Mouse (Mus musculus) CH12.LX (cell line): ENCODE measurements around the gene Efcab2. TPM values are rescaled to one million over a fixed set of nuclear protein-coding genes. Genes with fewer than 3 reads are reported as not detected.

Experiments used
- DNase-seq: peaks from one replicate; pipeline ENCODE4 v3.0.0-alpha.2; 2013; ENCODE audit errors: extremely low read depth
- H3K27ac ChIP-seq: 2 replicates; pipeline ENCODE4 v1.5.1; 2012; ENCODE audit warnings: low read depth, mild to moderate bottlenecking, control low read depth, moderate library complexity; ENCODE audit not compliant: insufficient read depth
- H3K27me3 ChIP-seq: replicated peaks from 2 replicates; pipeline ENCODE3; 2012; ENCODE audit warnings: inconsistent platforms
- H3K36me3 ChIP-seq, 2 experiments: replicated peaks in 1 of 2; 2 replicates each; pipeline versions ENCODE3 to v1.6.1; 2012; ENCODE audit warnings: inconsistent platforms in 1 of 2, low read length in 1 of 2, mild to moderate bottlenecking in 1 of 2, mixed read lengths in 1 of 2, moderate library complexity in 1 of 2; ENCODE audit not compliant: control insufficient read depth in 1 of 2, insufficient read depth in 1 of 2
- H3K4me1 ChIP-seq, 2 experiments: 2 replicates each; pipeline ENCODE4 v1.6.1; 2012; ENCODE audit warnings: inconsistent platforms in 1 of 2, moderate library complexity in 1 of 2; ENCODE audit not compliant: insufficient read depth in 2 of 2, control insufficient read depth in 1 of 2
- H3K4me2 ChIP-seq: 2 replicates; pipeline ENCODE4 v1.6.1; 2012; ENCODE audit warnings: low read depth, mild to moderate bottlenecking, control low read depth; ENCODE audit not compliant: poor library complexity, insufficient read depth, severe bottlenecking
- H3K4me3 ChIP-seq, 3 experiments: fragments of 150-350 bp in 1 of 3; sonication (generic) in 1 of 3; replicated peaks in 1 of 3; 2 replicates each; pipeline versions ENCODE3 to v1.5.1; 2011 to 2012; ENCODE audit warnings: low read depth in 2 of 3, low read length in 2 of 3, mild to moderate bottlenecking in 2 of 3, moderate library complexity in 2 of 3, control low read depth in 1 of 3, improper control_type of control experiment in 1 of 3, inconsistent platforms in 1 of 3, mixed read lengths in 1 of 3; ENCODE audit not compliant: poor library complexity in 1 of 3
- H3K79me2 ChIP-seq: replicated peaks from 2 replicates; pipeline ENCODE4 v1.6.1; 2012; ENCODE audit warnings: mild to moderate bottlenecking, moderate library complexity; ENCODE audit not compliant: control insufficient read depth, poor library complexity, insufficient read depth, severe bottlenecking; ENCODE audit errors: extremely low read depth
- H3K9ac ChIP-seq: 2 replicates; pipeline ENCODE4 v1.6.1; 2012; ENCODE audit warnings: low read depth, mild to moderate bottlenecking, control low read depth, moderate library complexity; ENCODE audit not compliant: insufficient read depth
- H3K9me3 ChIP-seq: replicated peaks from 2 replicates; pipeline ENCODE3; 2012; ENCODE audit warnings: low read length, inconsistent platforms, mixed read lengths
- BHLHE40 ChIP-seq: IDR thresholded peaks from 2 replicates; pipeline ENCODE4 v1.6.1; 2011; ENCODE audit warnings: mild to moderate bottlenecking, low read depth, low read length, improper control_type of control experiment
- CHD1 ChIP-seq: IDR thresholded peaks from 2 replicates; pipeline ENCODE4 v1.6.1; 2012; ENCODE audit warnings: low read depth, low read length, improper control_type of control experiment, inconsistent platforms
- CTCF ChIP-seq, 2 experiments: IDR thresholded peaks in 1 of 2; conservative IDR thresholded peaks in 1 of 2; 2 replicates each; pipeline ENCODE4 v1.5.1; 2011 to 2012; ENCODE audit warnings: low read depth in 2 of 2, low read length in 2 of 2, improper control_type of control experiment in 1 of 2, inconsistent platforms in 1 of 2, mild to moderate bottlenecking in 1 of 2, moderate library complexity in 1 of 2
- EP300 ChIP-seq: IDR thresholded peaks from 2 replicates; pipeline ENCODE4 v1.6.1; 2011; ENCODE audit warnings: low read length, improper control_type of control experiment
- MAFK ChIP-seq: IDR thresholded peaks from 2 replicates; pipeline ENCODE4 v1.6.1; 2011; ENCODE audit warnings: low read length, improper control_type of control experiment; ENCODE audit not compliant: insufficient replicate concordance
- MEF2A ChIP-seq: IDR thresholded peaks from 2 replicates; pipeline ENCODE4 v1.6.1; 2014; ENCODE audit warnings: low read depth, mild to moderate bottlenecking, inconsistent platforms, low read length, improper control_type of control experiment, borderline replicate concordance
- NRF1 ChIP-seq: IDR thresholded peaks from 2 replicates; pipeline ENCODE4 v1.6.1; 2014; ENCODE audit warnings: low read depth, mild to moderate bottlenecking, inconsistent platforms, low read length, improper control_type of control experiment, moderate library complexity
- RAD21 ChIP-seq: IDR thresholded peaks from 2 replicates; pipeline ENCODE4 v1.6.1; 2011; ENCODE audit warnings: low read depth, mild to moderate bottlenecking, low read length, improper control_type of control experiment, moderate library complexity
- SMC3 ChIP-seq: IDR thresholded peaks from 2 replicates; pipeline ENCODE4 v1.6.1; 2011; ENCODE audit warnings: low read depth, low read length, improper control_type of control experiment
- USF1 ChIP-seq: IDR thresholded peaks from 2 replicates; pipeline ENCODE4 v1.6.1; 2014; ENCODE audit warnings: low read depth, mild to moderate bottlenecking, inconsistent platforms, low read length, improper control_type of control experiment
- dilution Hi-C: fragments of 300-500 bp; cut with MboI; formaldehyde crosslinking; loops from 2 replicates; pipeline ENCODE4 v1.14.3; 2020; ENCODE audit warnings: low sequenced_read_pairs; ENCODE audit not compliant: extremely low pct_unique_long_range_greater_than_20kb, extremely low pct_ligation_motif_present
- in situ Hi-C: fragments of 300-500 bp; cut with MboI; formaldehyde crosslinking; loops from 3 replicates; pipeline ENCODE4 v1.14.3; 2019; ENCODE audit warnings: low sequenced_read_pairs, low pct_ligation_motif_present, low pct_unique_long_range_greater_than_20kb, mixed read lengths
- polyA plus RNA-seq: library from polyadenylated mRNA; unstranded; fragments of >175 nt; gene quantifications from 2 replicates; pipeline ENCODE4 v1.2.1, GENCODE M21; 2012; ENCODE audit warnings: low read depth; ENCODE audit not compliant: insufficient read length
- total RNA-seq, 2 experiments: library from RNA; depleted of rRNA; stranded (reverse); fragments of 300-350 nt in 1 of 2; fragments of >200 nt in 1 of 2; gene quantifications; 2 replicates each; pipeline ENCODE4 v1.2.3; 2012 to 2014

Gene Efcab2
- total and polyA plus RNA-seq, 3 experiments: 1.2 to 3.2 (median 1.8) TPM

DNA sequence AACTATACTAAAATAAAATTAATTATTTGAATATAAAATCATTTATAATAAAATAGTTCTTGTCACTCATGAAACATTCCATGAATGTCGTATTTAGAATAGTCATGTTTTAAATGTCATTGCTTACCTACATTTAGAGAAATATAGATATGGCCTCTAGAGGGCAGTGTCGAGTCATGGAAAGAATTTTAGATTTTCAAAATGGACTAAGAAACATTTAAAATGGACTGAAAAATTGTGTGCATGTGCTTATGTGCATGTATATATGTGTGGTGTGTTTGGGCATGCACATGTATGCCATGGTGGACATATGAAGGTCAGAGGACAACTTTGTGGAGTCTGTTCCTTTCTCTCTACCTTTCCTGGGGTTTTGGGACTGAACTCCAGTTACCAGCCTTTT, 62.4 kb downstream of the Efcab2 start:
- TF ChIP-seq RAD21 (peak; percentile 72), SMC3 (peak; percentile 14; the same call in 1 of the 2 replicates), CTCF (conservative IDR thresholded peaks at IDR 0.05 in 1 of 2, IDR thresholded peaks at IDR 0.05 in 1 of 2; ENCODE audit: low read depth in 2 of 2, low read length in 2 of 2) (peak; percentile 28 to 71; a peak in 3 of 4 replicates), USF1 (no peak)
- peaks cover 0 to 9% of the 10 kb centered on the region in 2 experiments; a peak in 2 of 4 replicates for H3K4me1 ChIP-seq
- no peak overlapping the region for H3K4me3 ChIP-seq
- no peaks in the 10 kb centered on the region for H3K36me3 ChIP-seq
- H3K79me2 ChIP-seq: no peaks in the 10 kb centered on the region
- no peaks in the 10 kb centered on the region for H3K9me3 ChIP-seq
- no peaks in the 10 kb centered on the region for H3K27me3 ChIP-seq
- H3K27ac ChIP-seq: no peak overlapping the region
- no peak overlapping the region for H3K9ac ChIP-seq
- DNase-seq: peak; percentile 43
- in situ Hi-C loops: loop anchor here (10.0 kb wide), 1 partner anchor 323 kb away; no protein-coding TSS in a partner anchor
- H3K4me2 ChIP-seq: no peak overlapping the region
- dilution Hi-C loops: no loop called here

DNA sequence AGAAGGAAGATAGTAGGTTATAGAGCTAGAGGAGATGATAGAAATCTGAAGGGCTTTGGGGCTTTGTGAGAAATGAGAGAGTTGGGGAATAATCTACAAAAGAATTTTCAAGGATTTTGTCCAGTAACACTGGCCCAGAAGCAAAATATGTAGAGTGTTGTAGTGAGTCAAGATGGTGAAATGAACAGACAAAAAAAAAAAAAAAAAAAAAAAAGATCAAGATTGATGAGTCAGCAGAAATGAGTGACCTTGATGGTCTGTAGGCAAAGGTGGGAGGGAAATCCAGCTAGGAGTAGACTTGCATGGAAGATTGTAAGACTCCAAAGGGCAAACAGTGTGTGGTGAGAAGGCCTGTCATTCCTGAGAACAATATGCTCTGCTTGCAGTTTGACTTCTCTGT, 78.0 kb downstream of the Efcab2 start:
- dilution Hi-C loops: no loop called here
- H3K9ac ChIP-seq: no peak overlapping the region

DNA sequence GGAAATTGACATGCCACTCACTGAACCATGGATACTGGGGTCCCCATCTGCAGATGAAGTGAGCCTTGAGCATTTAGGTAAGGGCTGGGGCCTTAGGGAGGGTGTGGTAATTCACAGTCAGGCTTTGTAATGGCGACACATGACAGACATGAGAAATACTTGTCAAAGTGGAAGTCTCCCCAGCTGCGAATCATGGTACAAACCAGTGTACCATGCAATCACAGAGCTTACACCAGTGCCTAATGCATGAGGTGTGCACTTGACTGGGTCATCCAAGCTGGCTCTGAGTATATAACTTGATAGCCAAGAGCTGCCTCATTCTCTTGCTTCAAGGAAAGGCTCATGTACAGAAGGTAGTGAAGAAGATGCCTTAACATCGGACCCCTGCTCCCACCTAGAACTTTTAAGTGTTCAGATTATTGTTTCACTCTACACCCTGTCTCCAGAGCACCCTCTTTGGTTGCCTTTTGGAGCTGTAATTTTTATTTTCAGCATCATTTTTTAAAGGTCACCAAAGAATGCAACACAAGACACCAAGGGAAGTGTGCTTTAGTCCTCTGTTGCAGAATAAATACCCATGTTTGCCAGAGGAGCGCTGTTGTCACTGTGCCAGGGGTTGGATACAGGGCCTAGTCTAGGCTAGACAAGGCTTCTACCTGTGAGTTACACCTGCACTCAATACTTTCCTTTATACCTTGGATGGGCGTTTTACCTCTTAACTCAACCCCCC, 79.4 kb downstream of the Efcab2 start:
- Histone ChIP-seq H3K27me3 (no peaks in the 10 kb centered on the region), H3K4me1 (peaks cover 0 to 14% of the 10 kb centered on the region in 2 experiments; a peak in 2 of 4 replicates), H3K4me3 (no peak overlapping the region), H3K9ac (no peak overlapping the region), H3K9me3 (no peaks in the 10 kb centered on the region), H3K36me3 (no peaks in the 10 kb centered on the region), H3K4me2 (no peak overlapping the region), H3K27ac (no peak overlapping the region), H3K79me2 (no peaks in the 10 kb centered on the region)
- no peak for DNase-seq
- dilution Hi-C loops: no loop called here
- TF ChIP-seq NRF1 (no peak), CTCF (conservative IDR thresholded peaks at IDR 0.05 in 1 of 2, IDR thresholded peaks at IDR 0.05 in 1 of 2; ENCODE audit: low read depth in 2 of 2, low read length in 2 of 2) (peak in 1 of 2 experiments; percentile 12; a peak in 1 of 4 replicates)
- in situ Hi-C loops: no loop called here

More for the DNA sequence above, 78.0 kb downstream of the Efcab2 start:
- H3K79me2 ChIP-seq: no peaks in the 10 kb centered on the region
- no peak overlapping the region for H3K4me2 ChIP-seq
- H3K4me1 ChIP-seq: peaks cover 0 to 6% of the 10 kb centered on the region in 2 experiments; a peak in 2 of 4 replicates
- no peak overlapping the region for H3K27ac ChIP-seq
- no peaks in the 10 kb centered on the region for H3K36me3 ChIP-seq
- no peaks in the 10 kb centered on the region for H3K9me3 ChIP-seq
- H3K27me3 ChIP-seq: no peaks in the 10 kb centered on the region
- H3K4me3 ChIP-seq: no peak overlapping the region
- DNase-seq: no peak
- TF ChIP-seq CHD1 (no peak), MAFK (peak; percentile 97), MEF2A (no peak), BHLHE40 (no peak), NRF1 (no peak), EP300 (no peak)
- in situ Hi-C loops: no loop called here
